Mouse (Mus musculus): ENCODE results near the gene Kpna2. TPM values are rescaled to one million over a fixed set of nuclear protein-coding genes. Genes with fewer than 3 reads are reported as not detected.
A peak's percentile ranks its signal among the peaks of the same experiment; 100 is the strongest.
"Not testable (repeated sequence)": the region's sequence is repeated elsewhere in the genome, so short reads cannot be mapped to it uniquely, and the experiment has no call there.

Kpna2 gene
- total RNA-seq (2021), result 34.7 and 36.0 TPM in 2 replicates
- long read RNA-seq, transcript Kpna2-201 (11 exons, 2,054 nt), result major isoform, 65 of 67 reads
- long read RNA-seq, partial matches to known transcripts, result 1 of 67 reads
- long read RNA-seq, other reads (novel, unspliced or antisense), result 1 of 67 reads

GRCm38 (mm10) chr11:106999151-106999948 is at the start of gene Kpna2:
Gene Kpna2 (minus strand): TSS chr11:106999541.
- peak; percentile 90 for DNase-seq

GRCm38 (mm10) chr11:107046766-107047620 is 47.7 kb upstream of the Kpna2 start:
- DNase-seq, result no peak

- no peak for DNase-seq
Observed at GRCm38 (mm10) chr11:107045546-107045945, 46.2 kb upstream of the Kpna2 start.

- peak; percentile 73 for DNase-seq
Observed at GRCm38 (mm10) chr11:107044321-107044720, 45.0 kb upstream of the Kpna2 start.

GRCm38 (mm10) chr11:107043361-107043760 is 44.0 kb upstream of the Kpna2 start:
- DNase-seq, result no peak

GRCm38 (mm10) chr11:107041396-107041795 is 42.1 kb upstream of the Kpna2 start:
- no peak for DNase-seq

GRCm38 (mm10) chr11:107039417-107039816 is 40.1 kb upstream of the Kpna2 start:
- DNase-seq, result no peak

GRCm38 (mm10) chr11:107034085-107034810 is 34.9 kb upstream of the Kpna2 start:
- DNase-seq, result no peak

GRCm38 (mm10) chr11:107031635-107032034 is 32.3 kb upstream of the Kpna2 start:
- no peak for DNase-seq

- DNase-seq, result no peak
Observed at GRCm38 (mm10) chr11:107029536-107029935, 30.2 kb upstream of the Kpna2 start.

- no peak for DNase-seq
Observed at GRCm38 (mm10) chr11:107028754-107029153, 29.4 kb upstream of the Kpna2 start.

GRCm38 (mm10) chr11:107028275-107028618 is 28.9 kb upstream of the Kpna2 start:
- DNase-seq, result no peak

GRCm38 (mm10) chr11:107027431-107028274 is 28.3 kb upstream of the Kpna2 start:
- DNase-seq, result peak; percentile 87

GRCm38 (mm10) chr11:107026554-107027430 is 27.5 kb upstream of the Kpna2 start:
- DNase-seq, result no peak

- peak; percentile 23 for DNase-seq
Observed at GRCm38 (mm10) chr11:107025411-107026321, 26.3 kb upstream of the Kpna2 start, which contains the start of gene 1810010H24Rik. Gene 1810010H24Rik (plus strand): TSS chr11:107025681.

GRCm38 (mm10) chr11:107024406-107024805 is 25.1 kb upstream of the Kpna2 start:
- DNase-seq, result no peak

- DNase-seq, result no peak
Observed at GRCm38 (mm10) chr11:107022050-107022683, 22.8 kb upstream of the Kpna2 start.

GRCm38 (mm10) chr11:107019722-107020121 is 20.4 kb upstream of the Kpna2 start:
- DNase-seq, result not testable (repeated sequence)

GRCm38 (mm10) chr11:107019318-107019717 is 20.0 kb upstream of the Kpna2 start:
- no peak for DNase-seq
